Mouse (Mus musculus) urinary bladder, adult 2 months (tissue): ENCODE data around the gene Dcaf12. TPM values are rescaled to one million over a fixed set of nuclear protein-coding genes. Genes with fewer than 3 reads are reported as not detected.

ENCODE experiments used
- DNase-seq: peaks from one replicate; pipeline ENCODE4 v3.0.0; 2022; ENCODE audit warnings: low spot score
- polyA plus RNA-seq: library from polyadenylated mRNA; depleted of rRNA; stranded (reverse); fragments of >200 nt; gene quantifications from 2 replicates; pipeline ENCODE4 v1.2.3, GENCODE M21; 2012; rRNA removed

Dcaf12 gene
- 37.1 and 38.5 TPM in 2 replicates for polyA plus RNA-seq

DNA sequence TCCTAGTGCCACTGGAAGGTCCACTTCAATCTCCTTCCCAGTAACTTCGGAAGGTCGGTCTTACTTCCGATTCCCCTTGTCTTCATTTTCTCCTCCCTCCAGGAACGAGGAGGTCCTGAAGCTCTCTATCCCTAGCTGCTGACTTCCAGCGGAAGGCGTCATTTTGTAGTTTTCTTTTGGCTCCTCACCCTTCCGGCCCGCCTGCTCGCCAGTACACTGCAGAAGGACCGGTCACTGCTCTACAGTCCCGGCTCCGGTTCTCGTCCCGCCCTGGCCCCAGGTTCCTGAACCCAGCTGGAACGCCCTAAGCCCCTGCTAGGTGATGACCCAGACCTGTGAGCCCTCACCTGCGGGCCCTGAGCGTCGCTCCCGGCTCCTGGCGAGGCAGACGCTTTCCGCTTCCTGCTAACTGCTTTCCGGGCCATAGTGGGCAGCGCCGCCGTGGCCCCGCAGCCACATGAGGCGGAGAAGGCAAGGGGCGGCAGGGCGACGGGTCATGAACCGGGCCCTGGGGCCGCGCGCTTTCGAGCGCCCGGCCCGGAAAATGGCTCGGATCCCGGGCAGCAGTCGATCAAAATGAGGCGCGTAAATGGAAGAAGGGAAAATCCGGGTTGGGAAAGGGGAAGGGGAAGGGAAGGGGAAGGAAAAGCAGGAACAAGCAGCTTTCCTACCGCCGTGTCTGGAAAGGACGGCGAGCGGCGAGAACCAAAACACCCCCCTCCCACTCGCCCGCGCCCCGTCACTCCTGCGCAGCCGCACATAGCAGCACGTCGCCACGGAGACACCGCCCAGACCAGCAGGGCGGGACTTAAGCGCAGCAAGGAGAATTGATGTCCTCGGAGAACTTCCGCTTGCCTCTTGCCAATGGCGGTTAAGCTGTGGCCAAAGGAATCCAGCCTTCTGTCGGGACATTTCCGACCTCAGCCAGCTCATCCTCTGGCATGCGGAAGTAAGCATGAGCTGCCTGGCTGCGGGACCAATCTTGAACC is at the start of gene Dcaf12:
TSS of gene Dcaf12 (minus strand) at position 749 of the 989 bp plus-strand sequence.
- DNase-seq: peak; percentile 86

DNA sequence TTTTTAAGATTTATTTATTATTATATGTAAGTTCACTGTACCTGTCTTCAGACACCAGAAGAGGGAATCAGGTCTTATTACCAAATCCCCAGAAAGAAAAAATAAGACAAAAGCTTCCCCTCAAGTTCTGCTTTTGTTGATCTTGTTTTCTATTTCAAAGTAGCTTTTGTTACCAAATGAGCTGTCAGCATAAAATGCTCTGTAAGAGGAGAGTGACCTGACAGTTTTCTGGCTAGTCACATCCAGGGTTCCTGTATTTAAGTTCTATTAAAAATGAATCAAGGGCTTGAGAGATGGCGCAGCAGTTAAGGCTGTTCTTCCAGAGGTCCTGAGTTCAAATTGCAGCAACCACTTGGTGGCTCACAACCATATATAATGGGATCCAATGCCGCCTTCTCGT is 46.4 kb upstream of the Dcaf12 start:
- DNase-seq: no peak

DNA sequence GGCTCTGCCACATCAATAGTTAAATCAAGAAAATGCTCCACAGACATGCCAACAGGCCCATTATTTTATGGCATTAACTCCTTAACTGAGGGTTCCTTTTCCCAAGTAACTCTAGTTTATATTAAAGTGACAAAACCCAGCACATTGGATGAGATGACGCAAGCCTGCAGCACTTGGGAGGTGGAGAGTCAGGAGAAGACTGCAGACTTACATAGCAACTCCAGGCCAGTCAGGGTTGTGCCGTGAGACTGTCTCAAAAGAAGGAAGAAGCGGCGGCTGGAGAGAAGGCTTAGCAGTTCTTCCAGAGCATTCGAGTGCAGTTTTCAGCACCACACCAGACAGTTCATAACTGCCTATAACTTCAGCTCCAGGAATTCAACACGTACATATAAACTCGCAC is 44.7 kb upstream of the Dcaf12 start:
- no peak for DNase-seq

- no peak for DNase-seq
Measured at GRCm38 (mm10) chr4:41358669-41359068, 44.0 kb upstream of the Dcaf12 start.

- no peak for DNase-seq
Measured at GRCm38 (mm10) chr4:41357154-41357553, 42.5 kb upstream of the Dcaf12 start.

- no peak for DNase-seq
Measured at GRCm38 (mm10) chr4:41353265-41353664, 38.6 kb upstream of the Dcaf12 start.

DNA sequence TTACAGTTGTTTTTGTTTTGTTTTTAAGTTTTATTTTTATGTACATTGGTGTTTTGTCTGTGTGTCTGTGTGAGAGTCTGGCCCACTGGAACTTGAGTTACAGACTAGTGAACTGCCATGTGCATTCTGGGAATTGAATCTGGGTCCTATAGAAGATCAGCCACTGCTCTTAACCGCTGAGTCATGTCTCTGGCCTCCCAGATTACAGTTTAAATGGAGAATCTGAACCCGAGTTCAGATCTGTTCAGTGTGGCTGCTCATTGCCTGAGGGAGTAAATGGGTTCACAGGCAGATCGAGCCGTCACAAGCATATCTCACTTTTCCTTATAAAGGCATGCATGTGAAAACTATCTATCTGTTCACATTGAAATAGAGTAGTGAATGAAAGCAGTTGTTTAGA is 38.1 kb upstream of the Dcaf12 start:
- no peak for DNase-seq

- DNase-seq: no peak
Measured at GRCm38 (mm10) chr4:41349199-41349591, 34.5 kb upstream of the Dcaf12 start.

DNA sequence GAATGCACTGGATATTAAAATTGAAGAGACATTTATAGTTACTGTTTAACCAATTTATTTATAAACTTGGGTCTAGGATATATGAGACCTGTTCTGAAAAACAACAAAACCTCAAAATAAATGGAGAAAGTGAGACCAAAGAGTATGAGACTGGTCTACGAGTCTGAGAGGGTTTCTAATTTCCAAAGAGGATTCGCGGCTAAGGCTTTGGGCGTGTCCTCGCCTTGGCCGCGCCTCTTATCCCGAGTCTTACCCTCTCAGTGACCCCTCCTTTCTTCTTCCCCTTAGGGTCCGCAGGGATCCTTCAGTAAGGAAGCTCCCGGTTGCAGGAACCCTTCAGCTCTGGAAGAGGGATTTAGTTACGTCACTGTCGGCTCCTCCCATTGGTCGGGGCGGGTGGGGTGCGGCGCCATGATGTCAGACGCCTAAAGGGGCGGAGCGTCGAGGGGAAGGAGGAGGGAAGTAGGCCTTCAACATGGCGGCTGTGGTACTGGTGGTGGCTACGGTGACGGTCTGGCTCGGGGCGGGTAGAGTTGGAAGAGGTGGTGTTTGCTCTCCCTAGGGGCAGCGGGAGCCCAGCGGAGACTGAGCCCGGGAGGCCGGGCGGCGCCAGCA is 34.0 kb upstream of the Dcaf12 start, which contains the start of gene Ubap1:
TSS of gene Ubap1 (plus strand) at position 413 of the 615 bp plus-strand sequence.
- peak; percentile 76 for DNase-seq

DNA sequence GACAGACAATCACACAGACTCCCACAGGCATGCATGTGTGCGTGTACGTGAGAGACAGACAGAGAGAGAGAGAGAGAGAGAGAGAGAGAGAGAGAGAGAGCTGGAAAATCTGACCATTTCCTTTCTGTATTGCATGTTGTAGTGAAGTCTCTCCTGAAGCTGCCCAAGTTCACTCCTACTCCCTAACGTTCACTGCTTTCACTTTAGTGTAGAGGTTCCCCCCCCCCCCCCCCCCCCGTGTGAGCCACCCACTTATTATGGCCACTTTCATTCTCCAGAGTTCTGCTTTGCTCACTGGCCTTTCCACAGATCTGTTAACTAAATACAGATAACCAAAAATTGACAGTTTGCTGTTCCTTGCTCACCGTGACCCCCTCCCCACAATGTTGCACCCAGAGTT is 33.1 kb upstream of the Dcaf12 start:
- no peak for DNase-seq

DNA sequence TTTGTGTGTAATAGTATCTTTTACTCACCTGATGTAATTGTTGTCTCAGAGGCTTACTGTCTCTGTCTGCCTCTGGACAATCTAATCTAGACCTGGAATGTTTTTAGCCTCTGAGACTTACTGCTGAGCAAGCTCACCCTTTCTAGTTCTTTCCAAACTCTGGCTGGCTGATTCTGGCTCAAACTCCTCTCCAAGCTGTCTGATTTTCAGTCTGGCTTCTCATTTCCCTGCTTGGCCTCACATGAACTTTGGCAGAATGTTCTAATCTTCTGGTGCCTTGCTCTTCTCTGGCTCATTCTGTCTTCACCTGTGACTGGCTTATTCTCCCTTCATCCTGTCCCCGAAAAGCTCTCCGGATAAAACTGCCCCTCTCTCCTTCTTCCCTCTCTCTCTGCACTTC is 31.3 kb upstream of the Dcaf12 start:
- no peak for DNase-seq

- DNase-seq: no peak
Measured at GRCm38 (mm10) chr4:41340912-41341550, 26.3 kb upstream of the Dcaf12 start.

DNA sequence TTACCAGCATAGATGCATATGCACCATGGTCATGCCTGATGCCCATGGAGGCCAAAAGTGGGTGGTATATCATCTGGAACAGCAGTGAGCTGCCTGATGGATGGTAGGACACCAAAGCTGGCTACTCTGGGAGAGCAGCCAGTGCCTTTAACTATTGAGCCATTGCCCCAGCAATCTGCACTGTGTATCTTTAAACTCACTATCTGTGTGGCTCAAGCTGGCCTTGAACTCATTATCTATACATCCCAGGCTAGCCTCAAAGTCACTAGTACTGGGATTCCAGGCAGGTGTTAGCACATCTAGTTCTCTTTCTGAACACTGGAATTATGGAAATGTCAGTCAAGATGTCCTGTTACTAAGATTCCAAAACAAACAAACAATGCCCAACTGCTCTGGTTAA is 21.9 kb upstream of the Dcaf12 start:
- DNase-seq: no peak

DNA sequence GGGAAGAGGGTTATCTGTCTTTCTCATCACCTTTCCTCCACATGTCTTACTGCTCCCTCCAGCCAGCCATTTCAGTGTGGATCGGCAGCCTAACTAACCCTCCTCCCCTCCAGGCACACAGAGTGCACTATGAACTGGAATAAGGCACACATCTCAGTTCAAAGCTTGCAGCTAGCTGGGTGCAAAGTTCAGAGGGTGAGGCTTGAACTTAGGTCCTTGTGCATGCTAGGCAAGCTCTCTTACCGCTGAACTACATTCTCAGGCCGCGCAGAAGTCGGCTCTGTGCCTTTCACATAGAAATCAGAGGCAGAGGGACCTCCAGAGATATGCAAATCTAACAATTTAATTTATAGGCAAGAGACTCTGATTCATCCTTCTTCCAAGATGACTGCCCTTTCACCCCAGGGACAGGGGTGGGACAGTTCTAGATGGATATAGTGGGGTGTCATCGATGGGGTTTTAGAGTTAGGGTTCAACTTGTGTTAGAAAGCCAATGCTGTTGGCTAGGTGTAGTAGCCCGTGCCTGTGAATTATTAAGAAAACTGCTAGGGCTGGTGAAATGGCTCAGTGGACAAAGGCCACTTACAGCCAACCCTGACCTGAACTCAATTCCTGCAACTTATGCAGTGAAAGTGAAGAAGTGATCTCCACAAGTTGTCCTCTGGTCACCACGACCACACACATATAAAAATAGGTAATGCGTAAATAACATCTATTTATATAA is 17.2 kb upstream of the Dcaf12 start:
- no peak for DNase-seq

DNA sequence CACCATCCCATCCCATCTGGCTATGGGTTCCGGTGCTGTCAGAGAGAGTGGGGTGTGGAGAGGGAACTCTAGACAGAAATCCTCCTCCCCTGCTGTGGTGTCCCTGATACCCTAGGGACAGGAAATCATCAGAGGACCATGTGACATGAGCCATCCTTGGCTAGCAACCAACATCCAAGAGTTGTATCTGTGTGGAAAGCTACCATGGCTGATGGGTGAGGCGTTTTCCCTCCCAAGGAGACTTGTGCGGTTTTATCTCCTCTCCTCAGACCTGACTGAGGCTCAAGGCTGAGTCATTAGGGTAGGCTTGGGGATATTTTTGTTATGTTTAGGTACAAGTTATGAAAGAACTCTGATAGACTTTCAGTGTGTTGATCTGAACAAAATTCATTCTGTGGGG is 16.4 kb upstream of the Dcaf12 start:
- no peak for DNase-seq

DNA sequence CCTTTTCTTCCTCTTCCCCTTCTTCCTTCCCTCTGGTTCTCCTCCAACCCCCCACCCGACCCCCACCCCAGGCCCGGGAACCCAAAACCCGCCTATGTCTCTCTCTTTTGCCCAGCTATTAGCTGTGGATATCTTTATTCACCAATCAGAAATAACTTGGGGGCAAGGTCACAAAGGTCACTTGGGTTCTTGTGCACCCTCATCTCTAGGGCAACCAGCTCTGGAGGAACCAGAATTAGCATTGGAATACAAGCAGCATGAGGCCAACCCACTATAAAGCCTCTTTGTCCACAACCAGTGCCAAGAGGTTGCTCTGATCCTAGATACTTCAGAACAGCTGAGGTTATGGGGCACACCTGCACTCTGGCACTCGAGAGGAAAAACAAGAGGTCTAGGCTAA is 14.8 kb upstream of the Dcaf12 start:
- no peak for DNase-seq

- no peak for DNase-seq
Measured at GRCm38 (mm10) chr4:41326876-41327275, 12.2 kb upstream of the Dcaf12 start.

DNA sequence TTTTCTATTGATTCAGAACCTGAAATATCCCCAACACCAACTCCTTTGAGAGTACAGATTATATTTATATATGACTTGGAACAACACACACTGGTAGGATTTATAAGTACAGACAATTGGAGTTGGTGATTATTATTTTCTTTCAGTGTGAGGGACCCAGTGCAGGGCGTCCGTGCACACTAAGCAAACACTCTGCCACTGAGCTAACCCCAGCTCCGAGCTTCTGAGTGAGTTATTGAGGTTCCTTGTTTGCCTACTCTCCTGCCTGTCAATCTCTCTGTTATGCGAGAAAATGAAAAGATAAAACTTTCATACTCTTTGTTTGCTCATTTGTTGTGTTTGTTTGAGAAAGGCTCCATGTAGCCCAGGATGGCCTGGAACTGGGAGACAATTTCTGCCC is 6.3 kb upstream of the Dcaf12 start:
- DNase-seq: no peak

DNA sequence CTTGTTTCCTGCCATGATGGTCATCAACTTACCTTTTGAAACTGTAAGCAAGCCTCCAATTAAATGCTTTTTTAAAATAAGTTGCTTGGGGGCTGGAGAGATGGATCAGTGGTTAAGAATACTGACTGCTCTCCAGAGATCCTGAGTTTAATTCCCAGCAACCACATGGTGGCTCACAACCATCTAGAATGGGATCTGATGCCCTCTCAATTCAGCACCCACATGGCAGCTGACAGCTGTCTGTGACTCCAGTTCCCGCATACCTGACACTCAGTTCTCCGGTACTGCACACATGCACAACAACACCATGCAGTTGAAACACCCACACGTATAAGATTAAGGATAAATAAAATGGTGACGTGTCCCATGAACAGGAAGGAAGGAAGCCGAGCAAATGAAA is 3.6 kb upstream of the Dcaf12 start:
- no peak for DNase-seq

DNA sequence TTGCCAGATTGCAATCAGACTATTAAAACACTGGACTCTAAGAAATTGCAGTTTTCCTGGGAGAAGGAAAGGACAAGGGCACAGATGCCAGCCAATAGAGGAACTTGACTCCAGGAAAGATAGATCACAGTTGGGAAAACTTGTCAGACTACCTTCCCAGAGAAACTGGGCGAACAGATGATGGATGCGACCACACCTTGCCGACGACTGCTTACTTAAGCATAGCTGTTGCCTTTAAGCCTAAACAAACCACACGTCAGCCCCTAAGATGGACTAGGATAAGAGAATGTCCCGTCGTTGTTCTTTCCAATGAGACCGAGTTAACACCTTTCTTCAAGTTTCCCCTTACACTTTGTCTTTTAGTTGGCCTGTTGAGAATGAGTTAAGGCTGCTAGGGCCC is 484 bp upstream of the Dcaf12 start:
- no peak for DNase-seq

GRCm38 (mm10) chr4:41313722-41314121 is 967 bp downstream of the Dcaf12 start:
- DNase-seq: no peak
